ENCODE assay signal across 8 mouse cellular contexts in the genomic region with DNA sequence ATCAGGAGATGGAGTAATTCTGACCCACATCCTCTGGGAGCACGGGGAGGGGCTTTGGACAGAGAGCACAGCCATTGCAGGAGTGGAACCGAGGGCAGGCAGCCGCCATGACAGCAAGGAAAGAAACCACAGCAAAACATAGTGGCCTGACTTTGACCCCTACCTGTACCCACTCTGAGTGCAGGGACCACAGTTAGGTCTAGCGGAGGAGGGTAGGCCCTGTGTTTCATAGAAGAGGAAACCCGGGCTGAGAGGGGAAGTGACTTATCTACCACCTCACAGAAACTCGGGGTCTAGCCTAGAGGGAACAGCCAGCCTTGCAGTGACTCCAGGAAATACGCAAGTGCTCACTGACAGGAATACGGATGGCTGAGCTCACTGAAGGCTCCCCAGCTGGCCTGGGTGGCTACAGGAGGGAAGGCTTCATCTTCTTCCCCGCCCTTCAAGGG. TPM values are rescaled to one million over a fixed set of nuclear protein-coding genes. Genes with fewer than 3 reads are reported as not detected.
A peak's percentile ranks its signal among the peaks of the same experiment; 100 is the strongest.
DNase-seq lines count a peak whose midpoint lies in the region; ATAC-seq lines count a peak whose summit lies in the region.

No protein-coding gene starts in this region.

- no peaks in the 10 kb centered on the region for H3K36me3 ChIP-seq in intestine, embryonic 15.5 days
- H3K36me3 ChIP-seq in neural tube, embryonic 15.5 days: no peaks in the 10 kb centered on the region

- peak overlapping the region; percentile 42; the same call in 1 of the 2 replicates for H3K27ac ChIP-seq in intestine, embryonic 15.5 days
- H3K27ac ChIP-seq in neural tube, embryonic 15.5 days (replicated peaks): no peak overlapping the region

- peak overlapping the region; percentile 73 for H3K9ac ChIP-seq in intestine, embryonic 15.5 days
- H3K9ac ChIP-seq in neural tube, embryonic 15.5 days (replicated peaks): no peak overlapping the region

- H3K4me3 ChIP-seq in intestine, embryonic 15.5 days (replicated peaks): peak overlapping the region; percentile 63
- peak overlapping the region; percentile 54 for H3K4me3 ChIP-seq in neural tube, embryonic 15.5 days (replicated peaks)

- no peaks in the 10 kb centered on the region for H3K9me3 ChIP-seq in intestine, embryonic 15.5 days
- no peaks in the 10 kb centered on the region for H3K9me3 ChIP-seq in neural tube, embryonic 15.5 days (replicated peaks)

- ATAC-seq in intestine, embryonic 15.5 days: no peak
- no peak for ATAC-seq in neural tube, embryonic 15.5 days (ENCODE audit: low FRiP score)

- peaks cover 51% of the 10 kb centered on the region for H3K4me1 ChIP-seq in intestine, embryonic 15.5 days (replicated peaks)
- peaks cover 34% of the 10 kb centered on the region for H3K4me1 ChIP-seq in neural tube, embryonic 15.5 days

- DNase-seq in gastrocnemius, postnatal 14 days: peak; percentile 54
- DNase-seq in gastrocnemius, postnatal 10 days: no peak
- DNase-seq in gastrocnemius, postnatal 36 days: peak; percentile 24 to 29
- DNase-seq in lung, adult 18-20 months: peak; percentile 66 to 69
- no peak for DNase-seq in ovary, adult 18-20 months (ENCODE audit: low spot score)
- no peak for DNase-seq in frontal cortex, adult 2 months (ENCODE audit: extremely low spot score in 1 of 2, low spot score in 1 of 2)

- intact Hi-C loops in gastrocnemius, postnatal 14 days (cut with DNase I; ENCODE audit: low total_unique reads): no loop called here
- intact Hi-C loops in gastrocnemius, postnatal 36 days (cut with DNase I): no loop called here

- H3K4me2 ChIP-seq in intestine, embryonic 15.5 days (replicated peaks): peak overlapping the region; percentile 87
- peak overlapping the region; percentile 76 for H3K4me2 ChIP-seq in neural tube, embryonic 15.5 days

- no peaks in the 10 kb centered on the region for H3K27me3 ChIP-seq in intestine, embryonic 15.5 days (replicated peaks)
- no peaks in the 10 kb centered on the region for H3K27me3 ChIP-seq in neural tube, embryonic 15.5 days (replicated peaks)

- WGBS in intestine, embryonic 15.5 days: 45% methylated on average over 9 of the region's 9 CpGs
- WGBS in neural tube, embryonic 15.5 days: 56% methylated on average over 9 of the region's 9 CpGs

RNA-seq across cellular contexts. Expression of a gene that starts 1.0 kb away (rescaled TPM):
- 10 to 100 TPM in 1 of 2 experiments, 1 to 10 TPM in 1; 8.3 to 10.7 TPM for total RNA-seq in gastrocnemius, postnatal 14 days (2021)
- total RNA-seq in gastrocnemius, postnatal 10 days (2021): 10 to 100 TPM; 11.4 to 17.3 TPM
- total RNA-seq in gastrocnemius, postnatal 36 days (2021): 1 to 10 TPM; 5.2 to 5.9 TPM
- polyA plus RNA-seq in intestine, embryonic 15.5 days (2015; fragmentation: Nextera tagmentation; extraction: Ambion mirVana): 11.0 and 11.2 TPM in 2 replicates
- 5.0 and 7.7 TPM in 2 replicates for polyA plus RNA-seq in neural tube, embryonic 15.5 days (2015; fragmentation: Nextera tagmentation; extraction: Ambion mirVana)
- 17.0 and 17.9 TPM in 2 replicates for polyA plus RNA-seq in frontal cortex, adult 2 months (2012; rRNA removed)

RNA-seq across cellular contexts. Expression of a gene that starts 8.1 kb away (rescaled TPM):
- total RNA-seq in gastrocnemius, postnatal 14 days (2021): under 1 TPM; 0.44 to 0.57 TPM
- 1 to 10 TPM in 1 of 2 experiments, under 1 TPM in 1; 0.92 to 1.4 TPM for total RNA-seq in gastrocnemius, postnatal 10 days (2021)
- total RNA-seq in gastrocnemius, postnatal 36 days (2021): under 1 TPM in 1 of 2 experiments, not detected in 1; 0.92 TPM
- polyA plus RNA-seq in intestine, embryonic 15.5 days (2015; fragmentation: Nextera tagmentation; extraction: Ambion mirVana): 9.1 and 9.6 TPM in 2 replicates
- 2.7 and 4.7 TPM in 2 replicates for polyA plus RNA-seq in neural tube, embryonic 15.5 days (2015; fragmentation: Nextera tagmentation; extraction: Ambion mirVana)
- polyA plus RNA-seq in frontal cortex, adult 2 months (2012; rRNA removed): 0.24 and 0.36 TPM in 2 replicates

RNA-seq across cellular contexts. Expression of a gene that starts 50.6 kb away (rescaled TPM):
- total RNA-seq in gastrocnemius, postnatal 14 days (2021): 1 to 10 TPM; 2.2 to 2.6 TPM
- 1 to 10 TPM; 2.4 to 4.0 TPM for total RNA-seq in gastrocnemius, postnatal 10 days (2021)
- 1 to 10 TPM; 1.7 to 1.9 TPM for total RNA-seq in gastrocnemius, postnatal 36 days (2021)
- polyA plus RNA-seq in intestine, embryonic 15.5 days (2015; fragmentation: Nextera tagmentation; extraction: Ambion mirVana): 18.9 and 19.6 TPM in 2 replicates
- 3.1 and 4.9 TPM in 2 replicates for polyA plus RNA-seq in neural tube, embryonic 15.5 days (2015; fragmentation: Nextera tagmentation; extraction: Ambion mirVana)
- polyA plus RNA-seq in frontal cortex, adult 2 months (2012; rRNA removed): 7.5 and 8.3 TPM in 2 replicates

RNA-seq across cellular contexts. Expression of a gene that starts 58.8 kb away (rescaled TPM):
- total RNA-seq in gastrocnemius, postnatal 14 days (2021): not detected
- not detected for total RNA-seq in gastrocnemius, postnatal 10 days (2021)
- total RNA-seq in gastrocnemius, postnatal 36 days (2021): not detected
- polyA plus RNA-seq in intestine, embryonic 15.5 days (2015; fragmentation: Nextera tagmentation; extraction: Ambion mirVana): not detected in 2 replicates
- 0.87 and 1.2 TPM in 2 replicates for polyA plus RNA-seq in neural tube, embryonic 15.5 days (2015; fragmentation: Nextera tagmentation; extraction: Ambion mirVana)
- polyA plus RNA-seq in frontal cortex, adult 2 months (2012; rRNA removed): 2.3 and 2.4 TPM in 2 replicates

Comparison
In these comparisons a context has a peak if more than half of its experiments do, and no peak if none do; other contexts are left out.
1. DNase-seq: peak in gastrocnemius, postnatal 14 days (single experiment), gastrocnemius, postnatal 36 days (2 of 2) and lung, adult 18-20 months (2 of 2); none in gastrocnemius, postnatal 10 days (single experiment), ovary, adult 18-20 months (single experiment) and frontal cortex, adult 2 months (0 of 2).